Mouse (Mus musculus): ENCODE data around the gene Golph3. TPM values are rescaled to one million over a fixed set of nuclear protein-coding genes. Genes with fewer than 3 reads are reported as not detected.

Gene Golph3
- polyA plus RNA-seq, 1 experiment from 2014 or later = 61.5 TPM

- 50% methylated on average over 13 of the region's 13 CpGs for WGBS
- no peak for DNase-seq (ENCODE audit: low spot score)
- no peak overlapping the region for H3K27ac ChIP-seq (replicated peaks)
Measured at GRCm38 (mm10) chr15:12376491-12377069, 55.3 kb downstream of the Golph3 start.

GRCm38 (mm10) chr15:12377800-12378199 lies 56.5 kb downstream of the Golph3 start:
- H3K27ac ChIP-seq (replicated peaks) = no peak overlapping the region
- no peak for DNase-seq (ENCODE audit: low spot score)
- 87% methylated on average over 10 of the region's 10 CpGs for WGBS
- H3K9me3 ChIP-seq = no peaks in the 10 kb centered on the region
- H3K4me3 ChIP-seq = no peak overlapping the region
- H3K27me3 ChIP-seq (replicated peaks; ENCODE audit: low read depth, poor library complexity, severe bottlenecking) = peaks cover 26% of the 10 kb centered on the region
- H3K4me1 ChIP-seq = peaks cover 30% of the 10 kb centered on the region
- H3K36me3 ChIP-seq (replicated peaks) = no peaks in the 10 kb centered on the region

More at GRCm38 (mm10) chr15:12376491-12377069, 55.3 kb downstream of the Golph3 start:
- Histone ChIP-seq H3K9me3 (no peaks in the 10 kb centered on the region), H3K36me3 (replicated peaks) (no peaks in the 10 kb centered on the region), H3K4me3 (no peak overlapping the region; the same call in 1 of the 2 replicates), H3K27me3 (replicated peaks; ENCODE audit: low read depth, poor library complexity, severe bottlenecking) (peaks cover 30% of the 10 kb centered on the region), H3K4me1 (peaks cover 32% of the 10 kb centered on the region)

GRCm38 (mm10) chr15:12380057-12380456 lies 58.8 kb downstream of the Golph3 start:
- Histone ChIP-seq H3K9me3 (no peaks in the 10 kb centered on the region), H3K4me1 (peaks cover 15% of the 10 kb centered on the region), H3K27me3 (replicated peaks; ENCODE audit: low read depth, poor library complexity, severe bottlenecking) (peaks cover 10% of the 10 kb centered on the region), H3K27ac (replicated peaks) (no peak overlapping the region), H3K4me3 (no peak overlapping the region), H3K36me3 (replicated peaks) (no peaks in the 10 kb centered on the region)
- DNase-seq (ENCODE audit: low spot score) = no peak
- 84% methylated on average over 3 of the region's 3 CpGs for WGBS

GRCm38 (mm10) chr15:12380548-12380947 lies 59.3 kb downstream of the Golph3 start:
- Histone ChIP-seq H3K9me3 (no peaks in the 10 kb centered on the region), H3K27ac (replicated peaks) (no peak overlapping the region), H3K36me3 (replicated peaks) (no peaks in the 10 kb centered on the region), H3K27me3 (replicated peaks; ENCODE audit: low read depth, poor library complexity, severe bottlenecking) (peaks cover 9% of the 10 kb centered on the region), H3K4me1 (peaks cover 10% of the 10 kb centered on the region), H3K4me3 (no peak overlapping the region)
- 48% methylated on average over 5 of the region's 5 CpGs for WGBS
- peak; percentile 51 for DNase-seq (ENCODE audit: low spot score)

GRCm38 (mm10) chr15:12384679-12385078 lies 63.4 kb downstream of the Golph3 start:
- Histone ChIP-seq H3K4me3 (no peak overlapping the region), H3K27me3 (replicated peaks; ENCODE audit: low read depth, poor library complexity, severe bottlenecking) (no peaks in the 10 kb centered on the region), H3K27ac (replicated peaks) (no peak overlapping the region), H3K9me3 (no peaks in the 10 kb centered on the region), H3K4me1 (no peaks in the 10 kb centered on the region), H3K36me3 (replicated peaks) (no peaks in the 10 kb centered on the region)
- WGBS = 87% methylated on average over 12 of the region's 13 CpGs
- DNase-seq (ENCODE audit: low spot score) = no peak

- Histone ChIP-seq H3K36me3 (replicated peaks) (no peaks in the 10 kb centered on the region), H3K9me3 (no peaks in the 10 kb centered on the region), H3K4me1 (no peaks in the 10 kb centered on the region), H3K27me3 (replicated peaks; ENCODE audit: low read depth, poor library complexity, severe bottlenecking) (no peaks in the 10 kb centered on the region), H3K4me3 (no peak overlapping the region), H3K27ac (replicated peaks) (no peak overlapping the region)
- 78% methylated on average over 15 of the region's 15 CpGs for WGBS
- no peak for DNase-seq (ENCODE audit: low spot score)
Measured at GRCm38 (mm10) chr15:12388726-12389489, 67.7 kb downstream of the Golph3 start.

GRCm38 (mm10) chr15:12394758-12395157 lies 73.5 kb downstream of the Golph3 start:
- no peaks in the 10 kb centered on the region for H3K36me3 ChIP-seq (replicated peaks)
- no peaks in the 10 kb centered on the region for H3K27me3 ChIP-seq (replicated peaks; ENCODE audit: low read depth, poor library complexity, severe bottlenecking)
- WGBS = 92% methylated on average over 10 of the region's 10 CpGs
- no peak overlapping the region for H3K4me3 ChIP-seq
- no peaks in the 10 kb centered on the region for H3K9me3 ChIP-seq
- H3K4me1 ChIP-seq = 0 out of 2 replicates have a peak, but pooled peaks cover 3% of the 10 kb centered on the region
- H3K27ac ChIP-seq (replicated peaks) = no peak overlapping the region
- no peak for DNase-seq (ENCODE audit: low spot score)

GRCm38 (mm10) chr15:12397032-12397431 lies 75.8 kb downstream of the Golph3 start:
- no peaks in the 10 kb centered on the region for H3K36me3 ChIP-seq (replicated peaks)
- H3K4me1 ChIP-seq = 0 out of 2 replicates have a peak, but pooled peaks cover 3% of the 10 kb centered on the region
- DNase-seq (ENCODE audit: low spot score) = no peak

More at GRCm38 (mm10) chr15:12397032-12397431, 75.8 kb downstream of the Golph3 start:
- no peaks in the 10 kb centered on the region for H3K27me3 ChIP-seq (replicated peaks; ENCODE audit: low read depth, poor library complexity, severe bottlenecking)
- no peak overlapping the region for H3K27ac ChIP-seq (replicated peaks)
- no peaks in the 10 kb centered on the region for H3K9me3 ChIP-seq
- H3K4me3 ChIP-seq = no peak overlapping the region
- WGBS = 84% methylated on average over 6 of the region's 6 CpGs

Other genes starting within 250 kb of the Golph3 start
- gene Zfr, start 203.6 kb upstream of the Golph3 start, polyA plus RNA-seq (2016; fragmentation: Nextera tagmentation; extraction: Ambion mirVana) = 137 and 144 TPM in 2 replicates
- 19.0 TPM in 2 replicates for gene Mtmr12, start 116.4 kb upstream of the Golph3 start, polyA plus RNA-seq (2016; fragmentation: Nextera tagmentation; extraction: Ambion mirVana)
- gene 1810049J17Rik, start 449 bp downstream of the Golph3 start, polyA plus RNA-seq (2016; fragmentation: Nextera tagmentation; extraction: Ambion mirVana) = not detected in 2 replicates